Comparison of ENCODE assay signal across 9 mouse cellular contexts in genomic region chrX:75796583-75796982, GRCm38 (mm10).
A peak's percentile ranks its signal among the peaks of the same experiment; 100 is the strongest.
DNase-seq lines count a peak whose midpoint lies in the region; ATAC-seq and TF ChIP-seq lines count a peak whose summit lies in the region.
"Had no signal": no experiment of that assay in that cellular context is flagged by ENCODE, and none has a peak within 500 bp of the region (broad histone marks: within the 10 kb centered on the region; RNA-seq: fewer than 3 reads in every experiment).

No protein-coding gene starts in this region.

- intact Hi-C loops in left cerebral cortex, postnatal 14 days (cut with DNase I), result loop anchor here (2.0 kb wide), 1 partner anchor 404 kb away; no protein-coding TSS in a partner anchor

- ATAC-seq in hindbrain, embryonic 11.5 days (ENCODE audit: low FRiP score), result no peak
- ATAC-seq in hindbrain, embryonic 16.5 days, result no peak

- no peaks in the 10 kb centered on the region for H3K9me3 ChIP-seq in hindbrain, embryonic 11.5 days (ENCODE audit: control insufficient read depth, low read length)
- H3K9me3 ChIP-seq in hindbrain, embryonic 16.5 days (ENCODE audit: control insufficient read depth, low read length), result no peaks in the 10 kb centered on the region
- H3K9me3 ChIP-seq: midbrain, embryonic 12.5 days had no signal

- DNase-seq in hindbrain, embryonic 11.5 days (ENCODE audit: low spot score), result peak; percentile 56
- peak; percentile 1 for DNase-seq in thymus, adult 2 months
- no peak for DNase-seq in thymus, adult 18-20 months
- DNase-seq in cerebellum, postnatal 10 days, result peak; percentile 66 to 67
- DNase-seq in left cerebral cortex, postnatal 14 days (ENCODE audit: low spot score in 2 of 2), result peak; percentile 69 to 70
- DNase-seq in yolk sac, embryonic 10.5 days (ENCODE audit: low spot score), result no peak
- no peak for DNase-seq in adrenal gland, postnatal 4 days (ENCODE audit: low spot score in 2 of 2)

- no peak overlapping the region for H3K9ac ChIP-seq in hindbrain, embryonic 11.5 days (ENCODE audit: low read depth, low read length)
- no peak overlapping the region for H3K9ac ChIP-seq in hindbrain, embryonic 16.5 days (ENCODE audit: low read depth, low read length)
- H3K9ac ChIP-seq: midbrain, embryonic 12.5 days had no signal

- 33% methylated on average over 4 of the region's 4 CpGs for WGBS in hindbrain, embryonic 11.5 days
- WGBS in hindbrain, embryonic 16.5 days, result 30% methylated on average over 4 of the region's 4 CpGs
- WGBS in thymus, adult 2 months, result 42% methylated on average over 4 of the region's 4 CpGs

- H3K27me3 ChIP-seq in hindbrain, embryonic 11.5 days (ENCODE audit: control insufficient read depth, insufficient read depth, low read length), result no peaks in the 10 kb centered on the region
- H3K27me3 ChIP-seq in hindbrain, embryonic 16.5 days (replicated peaks; ENCODE audit: control insufficient read depth, insufficient read depth, low read length), result no peaks in the 10 kb centered on the region
- no peaks in the 10 kb centered on the region for H3K27me3 ChIP-seq in thymus, adult 2 months (ENCODE audit: control insufficient read depth, insufficient read depth, low read length)
- H3K27me3 ChIP-seq: midbrain, embryonic 12.5 days had no signal

- TF ChIP-seq CTCF in thymus, adult 2 months (IDR thresholded peaks at IDR 0.05; ENCODE audit: borderline replicate concordance, control insufficient read depth, extremely low read depth, insufficient read depth, low read length, poor library complexity), result no peak

- H3K4me2 ChIP-seq in hindbrain, embryonic 11.5 days (replicated peaks; ENCODE audit: low read depth, low read length), result no peak overlapping the region
- no peak overlapping the region for H3K4me2 ChIP-seq in hindbrain, embryonic 16.5 days (ENCODE audit: low read length)
- H3K4me2 ChIP-seq: midbrain, embryonic 12.5 days had no signal

- no peaks in the 10 kb centered on the region for H3K4me1 ChIP-seq in hindbrain, embryonic 11.5 days (replicated peaks; ENCODE audit: control insufficient read depth, insufficient read depth, low read length)
- no peaks in the 10 kb centered on the region for H3K4me1 ChIP-seq in hindbrain, embryonic 16.5 days (ENCODE audit: control insufficient read depth, insufficient read depth, low read depth, low read length)
- no peaks in the 10 kb centered on the region for H3K4me1 ChIP-seq in thymus, adult 2 months (replicated peaks; ENCODE audit: control insufficient read depth, insufficient read depth, low read length)
- H3K4me1 ChIP-seq: midbrain, embryonic 12.5 days had no signal

- H3K4me3 ChIP-seq in hindbrain, embryonic 11.5 days (ENCODE audit: low read depth, low read length), result no peak overlapping the region
- no peak overlapping the region for H3K4me3 ChIP-seq in hindbrain, embryonic 16.5 days (ENCODE audit: low read length)
- H3K4me3 ChIP-seq in thymus, adult 2 months (ENCODE audit: control insufficient read depth, insufficient read depth, low read length), result no peak overlapping the region
- H3K4me3 ChIP-seq: midbrain, embryonic 12.5 days had no signal

- H3K36me3 ChIP-seq in hindbrain, embryonic 11.5 days (ENCODE audit: control insufficient read depth, insufficient read depth, low read length), result no peaks in the 10 kb centered on the region
- H3K36me3 ChIP-seq in hindbrain, embryonic 16.5 days (ENCODE audit: control insufficient read depth, insufficient read depth, low read length), result no peaks in the 10 kb centered on the region
- H3K36me3 ChIP-seq in thymus, adult 2 months (ENCODE audit: control insufficient read depth, insufficient read depth, low read length), result no peaks in the 10 kb centered on the region

- no peak for TF ChIP-seq POLR2A in thymus, adult 2 months (IDR thresholded peaks at IDR 0.05; ENCODE audit: control insufficient read depth, extremely low read depth, insufficient read depth, low read length, poor library complexity)

- H3K27ac ChIP-seq in hindbrain, embryonic 11.5 days (ENCODE audit: low read depth, low read length), result no peak overlapping the region
- no peak overlapping the region for H3K27ac ChIP-seq in hindbrain, embryonic 16.5 days (ENCODE audit: low read depth, low read length)
- H3K27ac ChIP-seq in thymus, adult 2 months (ENCODE audit: control insufficient read depth, insufficient read depth, low read length), result no peak overlapping the region
- H3K27ac ChIP-seq: midbrain, embryonic 12.5 days had no signal

Comparison
In these comparisons a context has a peak if more than half of its experiments do, and no peak if none do; other contexts are left out.
1. DNase-seq: peak in hindbrain, embryonic 11.5 days (single experiment), thymus, adult 2 months (single experiment), cerebellum, postnatal 10 days (2 of 2) and left cerebral cortex, postnatal 14 days (2 of 2); none in thymus, adult 18-20 months (0 of 2), yolk sac, embryonic 10.5 days (single experiment) and adrenal gland, postnatal 4 days (0 of 2).